Mouse (Mus musculus): ENCODE measurements around the gene Gm5294. TPM values are rescaled to one million over a fixed set of nuclear protein-coding genes. Genes with fewer than 3 reads are reported as not detected.

Gene Gm5294
- polyA plus RNA-seq, 1 experiment = not detected

- TF ChIP-seq CTCF (IDR thresholded peaks at IDR 0.05; ENCODE audit: extremely low read depth, insufficient read length, insufficient replicate concordance, low read depth, low read length) = peak; percentile 94
- TF ChIP-seq POLR2A (IDR thresholded peaks at IDR 0.05; ENCODE audit: low read depth, low read length) = no peak
- H3K4me1 ChIP-seq (ENCODE audit: control insufficient read depth, insufficient read depth, insufficient read length, low read length) = peaks cover 15% of the 10 kb centered on the region
- WGBS = 9% methylated on average over 7 of the region's 7 CpGs
- H3K4me3 ChIP-seq (ENCODE audit: low read depth, low read length) = no peak overlapping the region
- no peaks in the 10 kb centered on the region for H3K36me3 ChIP-seq (ENCODE audit: control insufficient read depth, insufficient read depth, low read length)
- no peaks in the 10 kb centered on the region for H3K27me3 ChIP-seq (ENCODE audit: control insufficient read depth, insufficient read depth, low read length)
- no peak overlapping the region for H3K27ac ChIP-seq (ENCODE audit: insufficient read depth, low read depth, low read length)
Measured at GRCm38 (mm10) chr5:138848102-138848501, 28.2 kb downstream of the Gm5294 start.

GRCm38 (mm10) chr5:138849682-138850461, 30.0 kb downstream of the Gm5294 start:
- Histone ChIP-seq H3K27me3 (ENCODE audit: control insufficient read depth, insufficient read depth, low read length) (no peaks in the 10 kb centered on the region), H3K4me1 (ENCODE audit: control insufficient read depth, insufficient read depth, insufficient read length, low read length) (peaks cover 15% of the 10 kb centered on the region)

GRCm38 (mm10) chr5:138850462-138850844, 30.6 kb downstream of the Gm5294 start:
- Histone ChIP-seq H3K27me3 (ENCODE audit: control insufficient read depth, insufficient read depth, low read length) (no peaks in the 10 kb centered on the region), H3K36me3 (ENCODE audit: control insufficient read depth, insufficient read depth, low read length) (no peaks in the 10 kb centered on the region), H3K4me1 (ENCODE audit: control insufficient read depth, insufficient read depth, insufficient read length, low read length) (peaks cover 15% of the 10 kb centered on the region), H3K4me3 (ENCODE audit: low read depth, low read length) (no peak overlapping the region), H3K27ac (ENCODE audit: insufficient read depth, low read depth, low read length) (no peak overlapping the region)
- 24% methylated on average over 5 of the region's 5 CpGs for WGBS
- no peak for TF ChIP-seq POLR2A (IDR thresholded peaks at IDR 0.05; ENCODE audit: low read depth, low read length)
- TF ChIP-seq CTCF (IDR thresholded peaks at IDR 0.05; ENCODE audit: extremely low read depth, insufficient read length, insufficient replicate concordance, low read depth, low read length) = no peak

More at GRCm38 (mm10) chr5:138849682-138850461, 30.0 kb downstream of the Gm5294 start:
- Histone ChIP-seq H3K36me3 (ENCODE audit: control insufficient read depth, insufficient read depth, low read length) (no peaks in the 10 kb centered on the region), H3K4me3 (ENCODE audit: low read depth, low read length) (peak overlapping the region; percentile 32), H3K27ac (ENCODE audit: insufficient read depth, low read depth, low read length) (peak overlapping the region; percentile 15; the same call in 1 of the 2 replicates)
- 28% methylated on average over 23 of the region's 23 CpGs for WGBS
- no peak for TF ChIP-seq CTCF (IDR thresholded peaks at IDR 0.05; ENCODE audit: extremely low read depth, insufficient read length, insufficient replicate concordance, low read depth, low read length)
- no peak for TF ChIP-seq POLR2A (IDR thresholded peaks at IDR 0.05; ENCODE audit: low read depth, low read length)

GRCm38 (mm10) chr5:138851296-138851780, 31.5 kb downstream of the Gm5294 start:
- 53% methylated on average over 5 of the region's 5 CpGs for WGBS
- no peak overlapping the region for H3K4me3 ChIP-seq (ENCODE audit: low read depth, low read length)
- TF ChIP-seq CTCF (IDR thresholded peaks at IDR 0.05; ENCODE audit: extremely low read depth, insufficient read length, insufficient replicate concordance, low read depth, low read length) = no peak
- peaks cover 10% of the 10 kb centered on the region; the same call in 1 of the 2 replicates for H3K4me1 ChIP-seq (ENCODE audit: control insufficient read depth, insufficient read depth, insufficient read length, low read length)
- no peak overlapping the region for H3K27ac ChIP-seq (ENCODE audit: insufficient read depth, low read depth, low read length)
- no peaks in the 10 kb centered on the region for H3K36me3 ChIP-seq (ENCODE audit: control insufficient read depth, insufficient read depth, low read length)
- no peaks in the 10 kb centered on the region for H3K27me3 ChIP-seq (ENCODE audit: control insufficient read depth, insufficient read depth, low read length)

- WGBS = 83% methylated on average over 4 of the region's 4 CpGs
- Histone ChIP-seq H3K4me3 (ENCODE audit: low read depth, low read length) (no peak overlapping the region), H3K27ac (ENCODE audit: insufficient read depth, low read depth, low read length) (no peak overlapping the region), H3K4me1 (ENCODE audit: control insufficient read depth, insufficient read depth, insufficient read length, low read length) (peaks cover 12% of the 10 kb centered on the region; the same call in 1 of the 2 replicates), H3K27me3 (ENCODE audit: control insufficient read depth, insufficient read depth, low read length) (no peaks in the 10 kb centered on the region), H3K36me3 (ENCODE audit: control insufficient read depth, insufficient read depth, low read length) (no peaks in the 10 kb centered on the region)
- TF ChIP-seq POLR2A (IDR thresholded peaks at IDR 0.05; ENCODE audit: low read depth, low read length) (no peak), CTCF (IDR thresholded peaks at IDR 0.05; ENCODE audit: extremely low read depth, insufficient read length, insufficient replicate concordance, low read depth, low read length) (no peak)
Measured at GRCm38 (mm10) chr5:138852151-138852550, 32.3 kb downstream of the Gm5294 start.

- H3K36me3 ChIP-seq (ENCODE audit: control insufficient read depth, insufficient read depth, low read length) = no peaks in the 10 kb centered on the region
- no peak overlapping the region for H3K27ac ChIP-seq (ENCODE audit: insufficient read depth, low read depth, low read length)
- WGBS = 63% methylated on average over 2 of the region's 2 CpGs
- no peak overlapping the region for H3K4me3 ChIP-seq (ENCODE audit: low read depth, low read length)
- peaks cover 11% of the 10 kb centered on the region for H3K4me1 ChIP-seq (ENCODE audit: control insufficient read depth, insufficient read depth, insufficient read length, low read length)
- TF ChIP-seq CTCF (IDR thresholded peaks at IDR 0.05; ENCODE audit: extremely low read depth, insufficient read length, insufficient replicate concordance, low read depth, low read length) (no peak), POLR2A (IDR thresholded peaks at IDR 0.05; ENCODE audit: low read depth, low read length) (no peak)
- no peaks in the 10 kb centered on the region for H3K27me3 ChIP-seq (ENCODE audit: control insufficient read depth, insufficient read depth, low read length)
Measured at GRCm38 (mm10) chr5:138853349-138853748, 33.5 kb downstream of the Gm5294 start.

- no peak overlapping the region for H3K4me3 ChIP-seq (ENCODE audit: low read depth, low read length)
- no peaks in the 10 kb centered on the region for H3K36me3 ChIP-seq (ENCODE audit: control insufficient read depth, insufficient read depth, low read length)
- H3K27me3 ChIP-seq (ENCODE audit: control insufficient read depth, insufficient read depth, low read length) = no peaks in the 10 kb centered on the region
- peaks cover 6% of the 10 kb centered on the region for H3K4me1 ChIP-seq (ENCODE audit: control insufficient read depth, insufficient read depth, insufficient read length, low read length)
- H3K27ac ChIP-seq (ENCODE audit: insufficient read depth, low read depth, low read length) = no peak overlapping the region
- TF ChIP-seq CTCF (IDR thresholded peaks at IDR 0.05; ENCODE audit: extremely low read depth, insufficient read length, insufficient replicate concordance, low read depth, low read length) = peak; percentile 88
- TF ChIP-seq POLR2A (IDR thresholded peaks at IDR 0.05; ENCODE audit: low read depth, low read length) = no peak
- WGBS = 10% methylated on average over 9 of the region's 9 CpGs
Measured at GRCm38 (mm10) chr5:138857010-138857617, 37.2 kb downstream of the Gm5294 start.
